Mouse (Mus musculus): ENCODE data around the gene Sprr2i.

- TF ChIP-seq POLR2A (IDR thresholded peaks at IDR 0.05; ENCODE audit: extremely low read depth, insufficient read depth, low read length), result no peak
- no peak for TF ChIP-seq CTCF (IDR thresholded peaks at IDR 0.05; ENCODE audit: extremely low read depth, insufficient read depth, low read length)
Measured at GRCm38 (mm10) chr3:92432282-92432681, 24.5 kb downstream of the Sprr2i start, which contains the start of gene Sprr2k.

Data from cortical plate, adult 2 months (tissue).